Mouse (Mus musculus): ENCODE data around the gene Gm14419. TPM values are rescaled to one million over a fixed set of nuclear protein-coding genes. Genes with fewer than 3 reads are reported as not detected.

The Gm14419 gene
- 1 to 10 TPM; 2.3 to 3.1 TPM for total RNA-seq (2023)

GRCm38 (mm10) chr2:177000656-177001055, at the start of gene Gm14419:
Gene Gm14419, plus strand, starts transcription at chr2:177000956.

Other genes starting within 250 kb of the Gm14419 start
- under 1 TPM; 0.42 to 0.51 TPM for gene Gm14295, start 202.3 kb upstream of the Gm14419 start, total RNA-seq (2023)
- gene Gm14408, start 169.8 kb upstream of the Gm14419 start, total RNA-seq (2023): not detected
- gene Gm14296, start 73.1 kb upstream of the Gm14419 start, total RNA-seq (2023): under 1 TPM; 0.68 to 0.71 TPM
- not detected for gene Gm14401, start 73.4 kb downstream of the Gm14419 start, total RNA-seq (2023)
- gene Gm14410, start 205.5 kb downstream of the Gm14419 start, total RNA-seq (2023): 1 to 10 TPM; 1.2 to 1.7 TPM